Mouse (Mus musculus) liver, embryonic 11.5 days (tissue): ENCODE results near the gene Nop14. TPM values are rescaled to one million over a fixed set of nuclear protein-coding genes. Genes with fewer than 3 reads are reported as not detected.
"Not testable (repeated sequence)": the region's sequence is repeated elsewhere in the genome, so short reads cannot be mapped to it uniquely, and the experiment has no call there.

Source experiments
- ATAC-seq: fragments of 200-750 bp; cut with Nextera tagmentation; replicated peaks from 2 replicates; pipeline ENCODE4 v1.8.0; 2017; ENCODE audit warnings: moderate number of reproducible peaks, mild to moderate bottlenecking, moderate TSS enrichment, moderate library complexity; ENCODE audit not compliant: low FRiP score
- DNase-seq: peaks from one replicate; pipeline ENCODE4 v3.0.0-alpha.2; 2017; ENCODE audit warnings: low spot score
- H3K27ac ChIP-seq: fragments of 300-500 bp; sonication (generic); 2 replicates; pipeline ENCODE4 v1.5.1; 2014; ENCODE audit warnings: mild to moderate bottlenecking, low read depth, low read length, control low read depth
- H3K27me3 ChIP-seq: fragments of 300-500 bp; sonication (generic); replicated peaks from 2 replicates; pipeline ENCODE4 v1.6.1; 2014; ENCODE audit warnings: low read length, mixed read lengths; ENCODE audit not compliant: control insufficient read depth, insufficient read depth
- H3K36me3 ChIP-seq: fragments of 300-500 bp; sonication (generic); 2 replicates; pipeline ENCODE4 v1.6.1; 2014; ENCODE audit warnings: mild to moderate bottlenecking, low read length, moderate library complexity, mixed read lengths; ENCODE audit not compliant: control insufficient read depth, insufficient read depth
- H3K4me1 ChIP-seq: fragments of 300-500 bp; sonication (generic); replicated peaks from 2 replicates; pipeline ENCODE4 v1.6.1; 2014; ENCODE audit warnings: low read length, mixed read lengths; ENCODE audit not compliant: control insufficient read depth, insufficient read depth
- H3K4me2 ChIP-seq: fragments of 300-500 bp; sonication (generic); 2 replicates; pipeline ENCODE4 v1.6.1; 2014; ENCODE audit warnings: mild to moderate bottlenecking, control low read depth, moderate library complexity
- H3K4me3 ChIP-seq: fragments of 300-500 bp; sonication (generic); 2 replicates; pipeline ENCODE4 v1.5.1; 2014; ENCODE audit warnings: low read depth, low read length, control low read depth
- H3K9ac ChIP-seq: fragments of 300-500 bp; sonication (generic); 2 replicates; pipeline ENCODE4 v1.6.1; 2014; ENCODE audit warnings: low read depth, low read length, control low read depth
- H3K9me3 ChIP-seq: fragments of 300-500 bp; sonication (generic); 2 replicates; pipeline ENCODE4 v1.6.1; 2016; ENCODE audit warnings: low read length, inconsistent platforms, mixed read lengths; ENCODE audit not compliant: control insufficient read depth
- WGBS: fragments of 180-500 bp; shearing (Covaris S2); extraction: QIAGEN DNeasy Blood & Tissue Kit; methylation state at CpG from one replicate; pipeline ENCODE4 v1.1.7; 2014; 5-methylcytosine and 5-hydroxymethylcytosine counted together
- polyA plus RNA-seq: library from polyadenylated mRNA; unstranded; fragments of >200 nt; fragmentation: Nextera tagmentation; extraction: Ambion mirVana; gene quantifications from 2 replicates; pipeline ENCODE4 v1.2.1, GENCODE M21; 2014

Gene Nop14
- polyA plus RNA-seq, 1 experiment from 2014 or later, result 43.4 TPM

GRCm38 (mm10) chr5:34604576-34604975 is 55.4 kb downstream of the Nop14 start:
- 76% methylated on average over 5 of the region's 5 CpGs for WGBS
- ATAC-seq, result no peak

DNA sequence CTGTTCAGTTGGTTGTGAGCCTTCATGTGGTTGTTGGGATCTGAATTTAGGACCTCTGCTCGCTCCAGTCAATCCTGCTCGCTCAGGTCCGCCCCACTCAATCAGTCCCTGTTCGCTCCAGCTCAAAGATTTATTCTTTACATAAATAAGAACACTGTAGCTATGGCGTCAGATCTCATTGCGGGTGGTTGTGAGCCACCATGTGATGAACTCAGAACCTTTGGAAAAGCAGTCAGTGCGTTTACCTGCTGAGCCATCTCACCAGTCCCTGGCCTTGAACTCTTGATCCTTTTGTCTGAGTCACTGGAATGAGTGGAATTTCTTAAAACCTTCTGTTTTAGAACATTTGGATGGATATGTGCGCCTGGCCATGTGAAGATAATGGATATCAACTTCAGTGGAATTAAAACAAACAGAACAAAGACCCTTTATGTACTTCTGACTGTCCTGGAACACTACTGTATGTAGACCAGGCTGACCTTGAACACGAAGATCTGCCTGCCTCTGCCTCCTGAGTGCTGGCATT is 66.7 kb downstream of the Nop14 start:
- Histone ChIP-seq H3K9ac (no peak overlapping the region), H3K4me3 (no peak overlapping the region), H3K27ac (no peak overlapping the region), H3K4me2 (no peak overlapping the region), H3K27me3 (no peaks in the 10 kb centered on the region), H3K36me3 (peaks cover 10% of the 10 kb centered on the region; the same call in 1 of the 2 replicates), H3K9me3 (no peaks in the 10 kb centered on the region), H3K4me1 (no peaks in the 10 kb centered on the region)
- DNase-seq (no peak), ATAC-seq (no peak)
- WGBS, result 90% methylated on average over 9 of the region's 9 CpGs

More at GRCm38 (mm10) chr5:34604576-34604975, 55.4 kb downstream of the Nop14 start:
- no peaks in the 10 kb centered on the region for H3K27me3 ChIP-seq
- H3K9me3 ChIP-seq, result no peaks in the 10 kb centered on the region
- no peaks in the 10 kb centered on the region for H3K4me1 ChIP-seq
- no peak overlapping the region for H3K27ac ChIP-seq
- no peak overlapping the region for H3K4me2 ChIP-seq
- no peak for DNase-seq
- no peak overlapping the region for H3K4me3 ChIP-seq
- H3K9ac ChIP-seq, result no peak overlapping the region
- peaks cover 19% of the 10 kb centered on the region; the same call in 1 of the 2 replicates for H3K36me3 ChIP-seq

GRCm38 (mm10) chr5:34592666-34593065 is 67.3 kb downstream of the Nop14 start:
- no peak overlapping the region for H3K4me3 ChIP-seq
- H3K9me3 ChIP-seq, result no peaks in the 10 kb centered on the region
- no peak overlapping the region for H3K4me2 ChIP-seq
- no peaks in the 10 kb centered on the region for H3K4me1 ChIP-seq
- H3K36me3 ChIP-seq, result peaks cover 6% of the 10 kb centered on the region; the same call in 1 of the 2 replicates
- H3K27me3 ChIP-seq, result no peaks in the 10 kb centered on the region
- ATAC-seq (no peak), DNase-seq (no peak)
- H3K9ac ChIP-seq, result no peak overlapping the region
- H3K27ac ChIP-seq, result no peak overlapping the region
- 93% methylated on average over 6 of the region's 6 CpGs for WGBS

- not testable (repeated sequence) for H3K36me3 ChIP-seq, ATAC-seq, DNase-seq, H3K9ac ChIP-seq, H3K27me3 ChIP-seq, H3K9me3 ChIP-seq, H3K27ac ChIP-seq, H3K4me1 ChIP-seq, H3K4me3 ChIP-seq, H3K4me2 ChIP-seq
- 84% methylated on average over 5 of the region's 5 CpGs for WGBS
Observed at GRCm38 (mm10) chr5:34592224-34592623, 67.7 kb downstream of the Nop14 start.

- ATAC-seq (no peak), DNase-seq (no peak)
- Histone ChIP-seq H3K4me2 (no peak overlapping the region), H3K36me3 (peaks cover 6% of the 10 kb centered on the region; the same call in 1 of the 2 replicates), H3K4me3 (no peak overlapping the region), H3K27me3 (no peaks in the 10 kb centered on the region), H3K4me1 (no peaks in the 10 kb centered on the region), H3K27ac (no peak overlapping the region), H3K9ac (no peak overlapping the region), H3K9me3 (no peaks in the 10 kb centered on the region)
- 88% methylated on average over 5 of the region's 5 CpGs for WGBS
Observed at GRCm38 (mm10) chr5:34591388-34592004, 68.5 kb downstream of the Nop14 start.

GRCm38 (mm10) chr5:34590702-34591101 is 69.2 kb downstream of the Nop14 start:
- Histone ChIP-seq H3K9ac (no peak overlapping the region), H3K4me1 (no peaks in the 10 kb centered on the region), H3K4me2 (no peak overlapping the region), H3K9me3 (no peaks in the 10 kb centered on the region), H3K27me3 (no peaks in the 10 kb centered on the region), H3K36me3 (peaks cover 4% of the 10 kb centered on the region; the same call in 1 of the 2 replicates), H3K27ac (no peak overlapping the region), H3K4me3 (no peak overlapping the region)
- no peak for DNase-seq
- ATAC-seq, result no peak
- WGBS, result 92% methylated on average over 4 of the region's 4 CpGs

- ATAC-seq (no peak), DNase-seq (no peak)
- Histone ChIP-seq H3K27me3 (no peaks in the 10 kb centered on the region), H3K4me3 (no peak overlapping the region), H3K4me1 (no peaks in the 10 kb centered on the region), H3K4me2 (no peak overlapping the region), H3K36me3 (peaks cover 4% of the 10 kb centered on the region; the same call in 1 of the 2 replicates), H3K9ac (no peak overlapping the region), H3K27ac (no peak overlapping the region), H3K9me3 (no peaks in the 10 kb centered on the region)
- WGBS, result 54% methylated on average over 5 of the region's 5 CpGs
Observed at GRCm38 (mm10) chr5:34590059-34590458, 69.9 kb downstream of the Nop14 start.
